Mouse (Mus musculus) kidney, embryonic 16.5 days (tissue): ENCODE data around the gene Nxph2. TPM values are rescaled to one million over a fixed set of nuclear protein-coding genes. Genes with fewer than 3 reads are reported as not detected.
"Not testable (repeated sequence)": the region's sequence is repeated elsewhere in the genome, so short reads cannot be mapped to it uniquely, and the experiment has no call there.

ENCODE experiments used
- ATAC-seq: fragments of 200-750 bp; cut with Nextera tagmentation; 2 replicates; pipeline ENCODE4 v1.8.0; 2017; ENCODE audit warnings: moderate TSS enrichment; ENCODE audit not compliant: low FRiP score, low TSS enrichment
- H3K27ac ChIP-seq: fragments of 300-500 bp; sonication (generic); 2 replicates; pipeline ENCODE4 v1.5.1; 2014; ENCODE audit warnings: low read length
- H3K27me3 ChIP-seq: fragments of 300-500 bp; sonication (generic); 2 replicates; pipeline ENCODE4 v1.6.1; 2014; ENCODE audit warnings: low read length, control low read depth, mixed read lengths; ENCODE audit not compliant: insufficient read depth
- H3K36me3 ChIP-seq: fragments of 300-500 bp; sonication (generic); 2 replicates; pipeline ENCODE4 v1.6.1; 2014; ENCODE audit warnings: low read length, control low read depth, mixed read lengths; ENCODE audit not compliant: insufficient read depth
- H3K4me1 ChIP-seq: fragments of 300-500 bp; sonication (generic); 2 replicates; pipeline ENCODE4 v1.6.1; 2014; ENCODE audit warnings: low read length, control low read depth, mixed read lengths; ENCODE audit not compliant: insufficient read depth
- H3K4me2 ChIP-seq: fragments of 300-500 bp; sonication (generic); replicated peaks from 2 replicates; pipeline ENCODE4 v1.6.1; 2014; ENCODE audit warnings: low read depth, low read length
- H3K4me3 ChIP-seq: fragments of 300-500 bp; sonication (generic); 2 replicates; pipeline ENCODE4 v1.5.1; 2014; ENCODE audit warnings: mild to moderate bottlenecking, low read length
- H3K9ac ChIP-seq: fragments of 300-500 bp; sonication (generic); replicated peaks from 2 replicates; pipeline ENCODE4 v1.6.1; 2014; ENCODE audit warnings: low read length
- H3K9me3 ChIP-seq: fragments of 300-500 bp; sonication (generic); 2 replicates; pipeline ENCODE4 v1.6.1; 2016; ENCODE audit warnings: low read length, control low read depth
- WGBS: fragments of 180-500 bp; shearing (Covaris S2); extraction: QIAGEN DNeasy Blood & Tissue Kit; methylation state at CpG from one replicate; pipeline ENCODE4 v1.1.7; 2014; 5-methylcytosine and 5-hydroxymethylcytosine counted together
- polyA plus RNA-seq: library from polyadenylated mRNA; unstranded; fragments of >200 nt; fragmentation: Nextera tagmentation; extraction: Ambion mirVana; gene quantifications from 2 replicates; pipeline ENCODE4 v1.2.1, GENCODE M21; 2015

Gene Nxph2
- polyA plus RNA-seq, result not detected in 2 replicates

- WGBS, result 3% methylated on average over 31 of the region's 31 CpGs
- no peak within 1 kb of the TSS for H3K27ac ChIP-seq
- H3K4me2 ChIP-seq, result peak within 1 kb of the TSS; percentile 35
- no peak within 1 kb of the TSS for H3K9ac ChIP-seq
- no peaks in the 10 kb centered on the region for H3K36me3 ChIP-seq
- peaks cover 18% of the 10 kb centered on the region for H3K27me3 ChIP-seq
- ATAC-seq, result no peak
- no peaks in the 10 kb centered on the region for H3K4me1 ChIP-seq
- peak within 1 kb of the TSS; percentile 4; the same call in 1 of the 2 replicates for H3K4me3 ChIP-seq
- no peaks in the 10 kb centered on the region for H3K9me3 ChIP-seq
Measured at GRCm38 (mm10) chr2:23320746-23321585, at the start of gene Nxph2. Nxph2 (plus strand) TSS chr2:23321246.

- H3K4me2 ChIP-seq, ATAC-seq, H3K9me3 ChIP-seq, H3K4me3 ChIP-seq, H3K27ac ChIP-seq, H3K27me3 ChIP-seq, H3K36me3 ChIP-seq, H3K4me1 ChIP-seq, H3K9ac ChIP-seq: not testable (repeated sequence)
- 44% methylated on average over 19 of the region's 19 CpGs for WGBS
Measured at GRCm38 (mm10) chr2:23290991-23291390, 30.1 kb upstream of the Nxph2 start.

GRCm38 (mm10) chr2:23314869-23315268 lies 6.2 kb upstream of the Nxph2 start:
- no peak overlapping the region for H3K27ac ChIP-seq
- H3K27me3 ChIP-seq, result 0 out of 2 replicates have a peak, but pooled peaks cover 4% of the 10 kb centered on the region
- no peak overlapping the region for H3K9ac ChIP-seq
- no peaks in the 10 kb centered on the region for H3K4me1 ChIP-seq
- no peaks in the 10 kb centered on the region for H3K9me3 ChIP-seq
- ATAC-seq, result no peak
- no peaks in the 10 kb centered on the region for H3K36me3 ChIP-seq
- H3K4me2 ChIP-seq, result no peak overlapping the region
- H3K4me3 ChIP-seq, result no peak overlapping the region
- 8% methylated on average over 1 of the region's 1 CpGs for WGBS

Other genes with a start within 250 kb of the Nxph2 start
- gene Mastl, start 165.2 kb upstream of the Nxph2 start, polyA plus RNA-seq, result 11.3 and 12.5 TPM in 2 replicates
- gene Yme1l1, start 164.9 kb upstream of the Nxph2 start, polyA plus RNA-seq, result 64.6 and 72.5 TPM in 2 replicates
- gene 4931423N10Rik, start 113.8 kb upstream of the Nxph2 start, polyA plus RNA-seq, result not detected in 2 replicates